Mouse (Mus musculus) MEL (cell line): ENCODE measurements at regions not wholly inside any gene's neighbourhood (a gene's known extent, or its start where the extent isn't known, plus 50 kb on each side); places are given as distances from the start of the nearest gene placed in this dataset.

Experiments
- DNase-seq: peaks from one replicate; pipeline ENCODE4 v3.0.0; 2011; ENCODE audit warnings: low read depth, low spot score
- H3K27ac ChIP-seq: 2 replicates; pipeline ENCODE4 v1.5.1; 2012; ENCODE audit warnings: low read depth, mild to moderate bottlenecking, control low read depth, low read length, moderate library complexity; ENCODE audit not compliant: control insufficient read depth
- H3K27me3 ChIP-seq, 2 experiments: fragments of 150-350 bp in 1 of 2; sonication (generic) in 1 of 2; 2 replicates each; pipeline ENCODE4 v1.6.1; 2012; ENCODE audit warnings: low read length in 2 of 2, mild to moderate bottlenecking in 2 of 2, improper control_type of control experiment in 1 of 2, moderate library complexity in 1 of 2; ENCODE audit not compliant: insufficient read depth in 2 of 2, control insufficient read depth in 1 of 2
- H3K36me3 ChIP-seq, 2 experiments: 2 replicates each; pipeline ENCODE4 v1.6.1; 2012 to 2014; ENCODE audit warnings: low read length in 2 of 2, improper control_type of control experiment in 1 of 2, inconsistent platforms in 1 of 2, mild to moderate bottlenecking in 1 of 2; ENCODE audit not compliant: insufficient read depth in 2 of 2, control insufficient read depth in 1 of 2
- H3K4me1 ChIP-seq, 2 experiments: fragments of 150-350 bp in 1 of 2; sonication (generic) in 1 of 2; 2 replicates each; pipeline ENCODE4 v1.6.1; 2012; ENCODE audit warnings: low read length in 2 of 2, improper control_type of control experiment in 1 of 2, mild to moderate bottlenecking in 1 of 2; ENCODE audit not compliant: insufficient read depth in 2 of 2, control insufficient read depth in 1 of 2
- H3K4me3 ChIP-seq, 2 experiments: fragments of 150-350 bp in 1 of 2; sonication (generic) in 1 of 2; 2 replicates each; pipeline ENCODE4 v1.5.1; 2012; ENCODE audit warnings: low read depth in 2 of 2, low read length in 2 of 2, mild to moderate bottlenecking in 2 of 2, moderate library complexity in 2 of 2, control low read depth in 1 of 2, improper control_type of control experiment in 1 of 2; ENCODE audit not compliant: control insufficient read depth in 1 of 2, insufficient read depth in 1 of 2
- H3K79me2 ChIP-seq: 2 replicates; pipeline ENCODE4 v1.6.1; 2012; ENCODE audit warnings: mild to moderate bottlenecking, low read length, moderate library complexity; ENCODE audit not compliant: control insufficient read depth, poor library complexity, insufficient read depth
- H3K9ac ChIP-seq: 2 replicates; pipeline ENCODE4 v1.6.1; 2012; ENCODE audit warnings: low read depth, mild to moderate bottlenecking, control low read depth, low read length, moderate library complexity; ENCODE audit not compliant: control insufficient read depth, poor library complexity, severe bottlenecking
- H3K9me3 ChIP-seq: fragments of 150-350 bp; sonication (generic); replicated peaks from 2 replicates; pipeline ENCODE4 v1.6.1; 2012; ENCODE audit warnings: mild to moderate bottlenecking, low read length, improper control_type of control experiment, moderate library complexity; ENCODE audit not compliant: insufficient read depth
- BHLHE40 ChIP-seq: IDR thresholded peaks from 2 replicates; pipeline ENCODE4 v1.6.1; 2012; ENCODE audit warnings: low read depth, mild to moderate bottlenecking, inconsistent platforms, low read length, improper control_type of control experiment, borderline replicate concordance
- CHD1 ChIP-seq: IDR thresholded peaks from 2 replicates; pipeline ENCODE4 v1.6.1; 2012; ENCODE audit warnings: low read depth, mild to moderate bottlenecking, inconsistent platforms, low read length, improper control_type of control experiment
- CTCF ChIP-seq, 3 experiments: IDR thresholded peaks in 2 of 3; conservative IDR thresholded peaks in 1 of 3; 2 replicates each; pipeline ENCODE4 v1.5.1; 2011 to 2012; ENCODE audit warnings: low read length in 3 of 3, low read depth in 2 of 3, mild to moderate bottlenecking in 2 of 3, improper control_type of control experiment in 1 of 3, inconsistent platforms in 1 of 3, mixed read lengths in 1 of 3, moderate library complexity in 1 of 3; ENCODE audit not compliant: control insufficient read depth in 1 of 3, insufficient read depth in 1 of 3, poor library complexity in 1 of 3, severe bottlenecking in 1 of 3
- E2F4 ChIP-seq: IDR thresholded peaks from 2 replicates; pipeline ENCODE4 v1.6.1; 2011; ENCODE audit warnings: low read depth, low read length, improper control_type of control experiment, borderline replicate concordance
- ELF1 ChIP-seq: IDR thresholded peaks from 2 replicates; pipeline ENCODE4 v1.6.1; 2014; ENCODE audit warnings: low read depth, mild to moderate bottlenecking, inconsistent platforms, low read length, improper control_type of control experiment, moderate library complexity
- EP300 ChIP-seq, 2 experiments: IDR thresholded peaks; 2 replicates each; pipeline ENCODE4 v1.6.1; 2011; ENCODE audit warnings: improper control_type of control experiment in 2 of 2, low read length in 2 of 2, low read depth in 1 of 2, mild to moderate bottlenecking in 1 of 2
- JUND ChIP-seq: IDR thresholded peaks from 2 replicates; pipeline ENCODE4 v1.6.1; 2011; ENCODE audit warnings: low read depth, mild to moderate bottlenecking, improper control_type of control experiment, low read length
- MAZ ChIP-seq: IDR thresholded peaks from 2 replicates; pipeline ENCODE4 v1.6.1; 2012; ENCODE audit warnings: low read depth, mild to moderate bottlenecking, inconsistent platforms, low read length, improper control_type of control experiment
- MEF2A ChIP-seq: IDR thresholded peaks from 2 replicates; pipeline ENCODE4 v1.6.1; 2014; ENCODE audit warnings: low read depth, mild to moderate bottlenecking, inconsistent platforms, low read length, improper control_type of control experiment; ENCODE audit not compliant: poor library complexity, insufficient replicate concordance, severe bottlenecking; ENCODE audit errors: extremely low read depth
- NELFE ChIP-seq: IDR thresholded peaks from 2 replicates; pipeline ENCODE4 v1.6.1; 2011; ENCODE audit warnings: low read depth, low read length, improper control_type of control experiment
- POLR2A ChIP-seq, 2 experiments: IDR thresholded peaks; 2 replicates each; pipeline ENCODE4 v1.6.1; 2011 to 2012; ENCODE audit warnings: low read length in 2 of 2, mild to moderate bottlenecking in 2 of 2, control low read depth in 1 of 2, improper control_type of control experiment in 1 of 2, low read depth in 1 of 2, moderate library complexity in 1 of 2; ENCODE audit not compliant: control insufficient read depth in 1 of 2, insufficient read depth in 1 of 2, poor library complexity in 1 of 2
- RAD21 ChIP-seq: IDR thresholded peaks from 2 replicates; pipeline ENCODE4 v1.6.1; 2011; ENCODE audit warnings: mild to moderate bottlenecking, low read depth, low read length, improper control_type of control experiment
- RCOR1 ChIP-seq: IDR thresholded peaks from 2 replicates; pipeline ENCODE4 v1.6.1; 2012; ENCODE audit warnings: low read depth, mild to moderate bottlenecking, inconsistent platforms, low read length, improper control_type of control experiment
- SIN3A ChIP-seq: IDR thresholded peaks from 2 replicates; pipeline ENCODE4 v1.6.1; 2012; ENCODE audit warnings: low read length, improper control_type of control experiment, inconsistent platforms
- SMC3 ChIP-seq: IDR thresholded peaks from 2 replicates; pipeline ENCODE4 v1.6.1; 2011; ENCODE audit warnings: low read depth, low read length, improper control_type of control experiment
- TAL1 ChIP-seq: IDR thresholded peaks from 2 replicates; pipeline ENCODE4 v1.6.1; 2012; ENCODE audit warnings: mild to moderate bottlenecking, inconsistent platforms, low read length, moderate library complexity, mixed read lengths
- USF2 ChIP-seq, 2 experiments: IDR thresholded peaks; 2 replicates each; pipeline ENCODE4 v1.6.1; 2011 to 2012; ENCODE audit warnings: improper control_type of control experiment in 2 of 2, low read length in 2 of 2, borderline replicate concordance in 1 of 2, inconsistent platforms in 1 of 2, low read depth in 1 of 2, mild to moderate bottlenecking in 1 of 2; ENCODE audit not compliant: insufficient read depth in 1 of 2
- ZKSCAN1 ChIP-seq: IDR thresholded peaks from 2 replicates; pipeline ENCODE4 v1.6.1; 2012; ENCODE audit warnings: low read depth, mild to moderate bottlenecking, inconsistent platforms, low read length, improper control_type of control experiment, moderate library complexity

DNA sequence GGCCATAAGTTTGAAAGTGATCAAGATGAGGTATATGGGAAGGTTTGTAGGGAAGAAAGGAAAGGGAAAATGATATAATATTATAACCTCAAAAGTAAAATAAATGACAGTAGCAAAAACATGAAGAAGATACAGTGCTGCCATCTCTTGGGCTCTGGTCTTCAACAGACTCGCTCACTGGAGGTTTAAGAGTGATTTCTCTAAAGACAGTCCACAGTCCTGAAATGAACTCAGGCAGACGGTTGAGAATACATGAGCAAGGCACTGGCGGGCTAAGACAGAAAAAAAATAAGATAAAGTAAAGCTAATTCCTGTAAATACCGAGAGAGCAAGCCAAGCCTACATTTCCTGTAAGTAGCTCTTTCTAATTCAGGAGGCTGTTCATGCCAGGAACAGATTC lies 546.5 kb upstream of the Apob start:
- Histone ChIP-seq H3K27ac (no peak overlapping the region), H3K36me3 (no peaks in the 10 kb centered on the region), H3K27me3 (no peaks in the 10 kb centered on the region), H3K4me1 (no peaks in the 10 kb centered on the region), H3K79me2 (no peaks in the 10 kb centered on the region), H3K9ac (no peak overlapping the region), H3K9me3 (no peaks in the 10 kb centered on the region), H3K4me3 (no peak overlapping the region)
- DNase-seq, result no peak
- no peak for TF ChIP-seq SMC3
- no peak for TF ChIP-seq E2F4
- TF ChIP-seq POLR2A (IDR thresholded peaks at IDR 0.05; ENCODE audit: control insufficient read depth in 1 of 2, insufficient read depth in 1 of 2, low read depth in 1 of 2, low read length in 2 of 2, poor library complexity in 1 of 2), result no peak
- no peak for TF ChIP-seq NELFE
- TF ChIP-seq USF2 (IDR thresholded peaks at IDR 0.05; ENCODE audit: borderline replicate concordance in 1 of 2, insufficient read depth in 1 of 2, low read depth in 1 of 2, low read length in 2 of 2), result no peak
- TF ChIP-seq ZKSCAN1, result no peak
- no peak for TF ChIP-seq RAD21
- no peak for TF ChIP-seq BHLHE40

DNA sequence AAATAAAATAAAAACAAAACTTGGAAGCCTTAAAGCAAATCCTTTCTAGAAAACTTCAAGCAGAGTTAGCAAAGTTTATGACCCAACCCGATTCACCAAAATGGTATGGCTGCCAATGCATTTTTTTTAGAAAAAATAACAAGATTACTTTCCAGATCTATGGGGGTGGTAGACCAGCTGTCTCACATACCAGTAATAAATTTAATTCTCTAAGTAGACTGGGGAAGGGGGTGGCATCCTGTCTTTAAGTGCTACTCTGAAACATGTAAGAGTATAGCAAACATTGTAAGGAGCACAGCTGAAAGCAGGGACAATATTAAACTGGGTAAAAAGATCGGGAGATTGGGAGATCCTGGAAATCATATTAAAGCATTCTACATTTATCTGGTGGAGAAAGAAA lies 532.2 kb upstream of the Apob start:
- Histone ChIP-seq H3K4me1 (no peaks in the 10 kb centered on the region), H3K36me3 (no peaks in the 10 kb centered on the region), H3K9me3 (no peaks in the 10 kb centered on the region), H3K9ac (no peak overlapping the region), H3K27ac (no peak overlapping the region), H3K79me2 (no peaks in the 10 kb centered on the region), H3K4me3 (no peak overlapping the region), H3K27me3 (no peaks in the 10 kb centered on the region)
- no peak for DNase-seq
- TF ChIP-seq RAD21 (no peak), MAZ (no peak), MEF2A (no peak), ELF1 (no peak), EP300 (IDR thresholded peaks at IDR 0.05; ENCODE audit: low read depth in 1 of 2, low read length in 2 of 2) (no peak), TAL1 (no peak), SIN3A (no peak), RCOR1 (no peak), CTCF (IDR thresholded peaks at IDR 0.05 in 2 of 3, conservative IDR thresholded peaks at IDR 0.05 in 1 of 3; ENCODE audit: control insufficient read depth in 1 of 3, insufficient read depth in 1 of 3, low read depth in 2 of 3, low read length in 3 of 3, poor library complexity in 1 of 3, severe bottlenecking in 1 of 3) (no peak), CHD1 (no peak), JUND (no peak), SMC3 (no peak)
